Mouse (Mus musculus) hindbrain, embryonic 11.5 days (tissue): ENCODE measurements around the gene Btnl10. TPM values are rescaled to one million over a fixed set of nuclear protein-coding genes. Genes with fewer than 3 reads are reported as not detected.

Experiments
- ATAC-seq: fragments of 200-750 bp; cut with Nextera tagmentation; 2 replicates; pipeline ENCODE4 v1.8.0; 2017; ENCODE audit warnings: mild to moderate bottlenecking, moderate TSS enrichment, moderate library complexity; ENCODE audit not compliant: low FRiP score
- DNase-seq: peaks from one replicate; pipeline ENCODE4 v3.0.0-alpha.2; 2015; ENCODE audit warnings: low spot score
- H3K27ac ChIP-seq: fragments of 300-500 bp; sonication (generic); 2 replicates; pipeline ENCODE4 v1.5.1; 2014; ENCODE audit warnings: mild to moderate bottlenecking, low read depth, low read length
- H3K27me3 ChIP-seq: fragments of 300-500 bp; sonication (generic); 2 replicates; pipeline ENCODE4 v1.6.1; 2014; ENCODE audit warnings: mild to moderate bottlenecking, low read length, moderate library complexity, mixed read lengths; ENCODE audit not compliant: control insufficient read depth, insufficient read depth
- H3K36me3 ChIP-seq: fragments of 300-500 bp; sonication (generic); 2 replicates; pipeline ENCODE4 v1.6.1; 2014; ENCODE audit warnings: mild to moderate bottlenecking, low read length, moderate library complexity, mixed read lengths; ENCODE audit not compliant: control insufficient read depth, insufficient read depth
- H3K4me1 ChIP-seq: fragments of 300-500 bp; sonication (generic); replicated peaks from 2 replicates; pipeline ENCODE4 v1.6.1; 2014; ENCODE audit warnings: low read length, mixed read lengths; ENCODE audit not compliant: control insufficient read depth, insufficient read depth
- H3K4me2 ChIP-seq: fragments of 300-500 bp; sonication (generic); replicated peaks from 2 replicates; pipeline ENCODE4 v1.6.1; 2014; ENCODE audit warnings: mild to moderate bottlenecking, low read depth, low read length
- H3K4me3 ChIP-seq: fragments of 300-500 bp; sonication (generic); 2 replicates; pipeline ENCODE4 v1.5.1; 2014; ENCODE audit warnings: low read depth, low read length
- H3K9ac ChIP-seq: fragments of 300-500 bp; sonication (generic); 2 replicates; pipeline ENCODE4 v1.6.1; 2014; ENCODE audit warnings: low read depth, low read length
- H3K9me3 ChIP-seq: fragments of 300-500 bp; sonication (generic); 2 replicates; pipeline ENCODE4 v1.6.1; 2016; ENCODE audit warnings: low read length; ENCODE audit not compliant: control insufficient read depth
- WGBS: fragments of 180-500 bp; shearing (Covaris S2); extraction: QIAGEN DNeasy Blood & Tissue Kit; methylation state at CpG from one replicate; pipeline ENCODE4 v1.1.7; 2014; 5-methylcytosine and 5-hydroxymethylcytosine counted together
- polyA plus RNA-seq: library from polyadenylated mRNA; unstranded; fragments of >200 nt; fragmentation: Nextera tagmentation; extraction: Ambion mirVana; gene quantifications from 2 replicates; pipeline ENCODE4 v1.2.1, GENCODE M21; 2014

Gene Btnl10
- polyA plus RNA-seq, 1 experiment from 2014 or later, result not detected

- peaks cover 4% of the 10 kb centered on the region; the same call in 1 of the 2 replicates for H3K36me3 ChIP-seq
- 1% methylated on average over 40 of the region's 40 CpGs for WGBS
- peak within 1 kb of the TSS; percentile 91 for H3K9ac ChIP-seq
- peak within 1 kb of the TSS; percentile 79 for H3K4me3 ChIP-seq
- DNase-seq (peak; percentile 95), ATAC-seq (peak; percentile 99)
- no peaks in the 10 kb centered on the region for H3K27me3 ChIP-seq
- no peaks in the 10 kb centered on the region for H3K9me3 ChIP-seq
- H3K4me2 ChIP-seq, result peak within 1 kb of the TSS; percentile 87
- H3K27ac ChIP-seq, result peak within 1 kb of the TSS; percentile 56
- no peaks in the 10 kb centered on the region for H3K4me1 ChIP-seq
Measured at GRCm38 (mm10) chr11:58903511-58904409, 13.9 kb upstream of the Btnl10 start, which contains the start of gene Zfp39. Zfp39 (minus strand) TSS chr11:58904225.

- Histone ChIP-seq H3K4me2 (peak overlapping the region; percentile 87), H3K4me3 (peak overlapping the region; percentile 79), H3K9me3 (no peaks in the 10 kb centered on the region), H3K36me3 (peaks cover 4% of the 10 kb centered on the region; the same call in 1 of the 2 replicates), H3K27me3 (no peaks in the 10 kb centered on the region), H3K9ac (no peak overlapping the region), H3K27ac (no peak overlapping the region), H3K4me1 (no peaks in the 10 kb centered on the region)
- DNase-seq (no peak), ATAC-seq (no peak; the same call in 1 of the 2 replicates)
- 6% methylated on average over 8 of the region's 8 CpGs for WGBS
Measured at GRCm38 (mm10) chr11:58904410-58904718, 13.3 kb upstream of the Btnl10 start.

GRCm38 (mm10) chr11:58904838-58905237 is 12.9 kb upstream of the Btnl10 start:
- no peak overlapping the region for H3K4me2 ChIP-seq
- H3K36me3 ChIP-seq, result peaks cover 4% of the 10 kb centered on the region; the same call in 1 of the 2 replicates
- no peak overlapping the region for H3K9ac ChIP-seq
- no peak overlapping the region for H3K27ac ChIP-seq
- no peaks in the 10 kb centered on the region for H3K4me1 ChIP-seq
- no peak overlapping the region for H3K4me3 ChIP-seq
- no peaks in the 10 kb centered on the region for H3K9me3 ChIP-seq
- no peak for ATAC-seq
- 49% methylated on average over 6 of the region's 6 CpGs for WGBS
- no peaks in the 10 kb centered on the region for H3K27me3 ChIP-seq
- peak; percentile 28 for DNase-seq

GRCm38 (mm10) chr11:58913776-58914175 is 3.9 kb upstream of the Btnl10 start:
- ATAC-seq, result no peak
- Histone ChIP-seq H3K4me3 (no peak overlapping the region), H3K27ac (no peak overlapping the region), H3K4me2 (no peak overlapping the region), H3K9ac (no peak overlapping the region), H3K9me3 (no peaks in the 10 kb centered on the region), H3K36me3 (no peaks in the 10 kb centered on the region), H3K27me3 (no peaks in the 10 kb centered on the region), H3K4me1 (no peaks in the 10 kb centered on the region)
- DNase-seq, result no peak
- 92% methylated on average over 1 of the region's 1 CpGs for WGBS

GRCm38 (mm10) chr11:58914461-58915028 is 3.2 kb upstream of the Btnl10 start:
- H3K9ac ChIP-seq, result peak overlapping the region; percentile 55
- H3K4me1 ChIP-seq, result no peaks in the 10 kb centered on the region
- DNase-seq (peak; percentile 71), ATAC-seq (no peak)
- H3K4me3 ChIP-seq, result peak overlapping the region; percentile 21
- no peaks in the 10 kb centered on the region for H3K36me3 ChIP-seq
- no peak overlapping the region for H3K27ac ChIP-seq
- H3K27me3 ChIP-seq, result no peaks in the 10 kb centered on the region
- H3K4me2 ChIP-seq, result peak overlapping the region; percentile 40
- H3K9me3 ChIP-seq, result no peaks in the 10 kb centered on the region
- 23% methylated on average over 17 of the region's 17 CpGs for WGBS

GRCm38 (mm10) chr11:58916879-58917744 is 596 bp upstream of the Btnl10 start:
- ATAC-seq, result no peak
- H3K4me3 ChIP-seq, result no peak overlapping the region
- no peaks in the 10 kb centered on the region for H3K27me3 ChIP-seq
- DNase-seq, result peak; percentile 69
- H3K4me2 ChIP-seq, result no peak overlapping the region
- H3K9me3 ChIP-seq, result no peaks in the 10 kb centered on the region
- no peak overlapping the region for H3K27ac ChIP-seq
- H3K4me1 ChIP-seq, result no peaks in the 10 kb centered on the region
- no peak overlapping the region for H3K9ac ChIP-seq
- no peaks in the 10 kb centered on the region for H3K36me3 ChIP-seq
- WGBS, result 59% methylated on average over 14 of the region's 14 CpGs

- no peak overlapping the region for H3K4me3 ChIP-seq
- no peaks in the 10 kb centered on the region for H3K27me3 ChIP-seq
- no peaks in the 10 kb centered on the region for H3K36me3 ChIP-seq
- WGBS, result 79% methylated on average over 5 of the region's 5 CpGs
- H3K27ac ChIP-seq, result no peak overlapping the region
- DNase-seq (no peak), ATAC-seq (no peak)
- H3K9me3 ChIP-seq, result no peaks in the 10 kb centered on the region
- H3K9ac ChIP-seq, result no peak overlapping the region
- no peak overlapping the region for H3K4me2 ChIP-seq
- no peaks in the 10 kb centered on the region for H3K4me1 ChIP-seq
Measured at GRCm38 (mm10) chr11:58918759-58919158, 1.1 kb downstream of the Btnl10 start.

- Histone ChIP-seq H3K9ac (no peak overlapping the region), H3K4me1 (no peaks in the 10 kb centered on the region), H3K36me3 (no peaks in the 10 kb centered on the region), H3K4me2 (no peak overlapping the region), H3K9me3 (no peaks in the 10 kb centered on the region), H3K27ac (no peak overlapping the region), H3K27me3 (no peaks in the 10 kb centered on the region), H3K4me3 (no peak overlapping the region)
- 84% methylated on average over 9 of the region's 9 CpGs for WGBS
- ATAC-seq, result no peak
- DNase-seq, result no peak
Measured at GRCm38 (mm10) chr11:58922420-58922819, 4.7 kb downstream of the Btnl10 start.
